Mouse (Mus musculus): Measurements from ENCODE around the gene Acr. TPM values are rescaled to one million over a fixed set of nuclear protein-coding genes. Genes with fewer than 3 reads are reported as not detected.
A peak's percentile ranks its signal among the peaks of the same experiment; 100 is the strongest.

Gene Acr
- total RNA-seq, 2 experiments from 2014 or later: 1.9 to 2.8 TPM

- DNase-seq (ENCODE audit: low spot score in 2 of 2): no peak
Observed at GRCm38 (mm10) chr15:89547824-89548601, 20.1 kb upstream of the Acr start.

DNA sequence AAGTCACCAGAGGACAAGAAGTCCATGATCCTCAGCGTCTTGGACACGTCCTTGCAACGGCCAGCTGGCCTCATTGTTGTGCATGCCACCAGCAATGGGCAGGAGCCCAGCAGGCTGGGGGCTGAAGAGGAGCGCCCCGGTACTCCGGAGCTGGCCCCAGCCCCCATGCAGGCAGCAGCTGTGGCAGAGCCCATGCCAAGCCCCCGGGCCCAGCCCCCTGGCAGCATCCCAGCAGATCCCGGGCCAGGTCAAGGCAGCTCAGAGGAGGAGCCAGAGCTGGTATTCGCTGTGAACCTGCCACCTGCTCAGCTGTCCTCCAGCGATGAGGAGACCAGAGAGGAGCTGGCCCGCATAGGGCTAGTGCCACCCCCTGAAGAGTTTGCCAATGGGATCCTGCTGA, 19.3 kb upstream of the Acr start:
- DNase-seq (ENCODE audit: low spot score in 2 of 2): no peak

DNA sequence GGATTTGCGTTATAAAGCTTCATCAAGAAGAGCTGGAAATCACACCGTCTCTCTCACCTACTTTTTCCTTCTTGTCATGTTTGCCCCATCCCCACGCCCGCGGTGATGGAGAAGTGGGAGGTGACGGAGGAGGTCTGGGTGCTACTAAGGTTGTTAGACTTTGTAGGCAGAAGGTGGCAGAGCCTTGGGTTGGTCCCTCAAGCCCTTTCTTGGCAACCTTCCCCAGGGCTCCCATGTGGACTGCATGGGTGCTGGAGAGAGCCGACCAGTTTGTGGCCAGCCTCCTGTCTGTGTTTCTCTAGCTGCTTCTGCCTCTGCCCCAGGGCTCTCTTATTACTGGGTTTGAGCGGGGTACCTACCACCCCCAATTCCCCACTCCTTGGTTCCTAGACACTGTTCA, 17.6 kb upstream of the Acr start:
- DNase-seq (ENCODE audit: low spot score in 2 of 2): no peak

DNA sequence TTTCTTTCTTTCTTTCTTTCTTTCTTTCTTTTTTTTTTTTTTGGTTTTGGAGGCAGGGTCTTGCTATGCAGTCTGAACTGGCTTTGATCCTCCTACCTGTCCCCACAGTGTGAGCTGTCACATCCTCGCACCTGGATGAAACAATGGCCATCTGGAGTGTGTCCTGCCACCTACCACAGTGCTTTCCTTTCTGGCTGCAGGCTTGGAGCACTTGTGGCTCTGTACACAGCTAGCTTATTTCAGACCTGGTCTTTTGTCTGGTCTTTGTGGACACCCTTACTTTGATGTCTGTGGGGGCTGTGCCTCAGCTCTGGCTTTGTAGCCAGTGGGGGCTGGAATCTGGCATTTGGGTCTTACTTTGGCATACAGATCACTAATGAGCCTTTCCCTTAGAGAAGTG, 16.4 kb upstream of the Acr start:
- no peak for DNase-seq (ENCODE audit: low spot score in 2 of 2)

- no peak for DNase-seq (ENCODE audit: low spot score in 2 of 2)
Observed at GRCm38 (mm10) chr15:89555591-89555990, 12.5 kb upstream of the Acr start.

DNA sequence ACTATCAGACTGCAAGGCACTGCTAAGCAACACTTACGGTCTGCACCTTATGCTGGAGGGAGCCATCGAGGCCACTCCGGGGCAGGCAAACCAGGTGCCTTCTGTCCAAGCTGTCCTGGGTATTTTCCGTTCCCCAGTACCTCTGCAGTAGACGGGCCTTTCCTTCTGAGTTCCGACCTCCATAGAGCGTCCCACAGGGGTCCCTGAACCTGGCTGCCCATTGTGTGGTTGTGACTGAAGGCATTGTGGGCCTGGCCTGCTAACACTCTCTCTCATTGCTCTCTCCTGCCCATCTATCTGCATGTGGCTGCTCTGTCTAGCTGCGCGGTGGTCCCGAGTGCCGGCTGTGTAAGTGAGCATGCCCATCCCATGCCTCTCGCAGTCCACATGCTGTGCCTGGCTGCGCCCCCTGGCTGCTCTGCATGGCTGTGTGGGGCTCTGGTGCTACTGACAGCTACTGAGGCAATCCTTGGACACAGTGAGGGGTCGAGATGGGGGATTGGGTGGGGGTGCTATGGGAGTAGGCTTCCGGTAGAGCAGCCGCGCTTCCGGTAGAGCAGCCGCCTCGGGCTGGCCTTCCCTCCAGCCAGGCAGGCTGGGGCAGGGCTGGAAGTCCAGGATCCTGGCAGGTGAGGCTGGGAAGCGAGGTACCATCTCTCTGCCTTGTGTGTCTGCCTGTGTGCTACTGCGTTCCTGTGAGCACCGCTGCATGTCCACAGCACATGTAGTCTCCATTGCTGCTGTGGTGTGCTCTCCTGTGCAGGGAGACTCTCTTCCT, 11.5 kb upstream of the Acr start:
- no peak for DNase-seq (ENCODE audit: low spot score in 2 of 2)

- DNase-seq (ENCODE audit: low spot score in 2 of 2): no peak
Observed at GRCm38 (mm10) chr15:89557179-89557995, 10.7 kb upstream of the Acr start.

GRCm38 (mm10) chr15:89557996-89558390, 10.1 kb upstream of the Acr start:
- no peak for DNase-seq (ENCODE audit: low spot score in 2 of 2)

- DNase-seq (ENCODE audit: low spot score in 2 of 2): no peak
Observed at GRCm38 (mm10) chr15:89559202-89559731, 8.9 kb upstream of the Acr start.

- DNase-seq (ENCODE audit: low spot score in 2 of 2): no peak
Observed at GRCm38 (mm10) chr15:89572147-89572546, 4.0 kb downstream of the Acr start.

DNA sequence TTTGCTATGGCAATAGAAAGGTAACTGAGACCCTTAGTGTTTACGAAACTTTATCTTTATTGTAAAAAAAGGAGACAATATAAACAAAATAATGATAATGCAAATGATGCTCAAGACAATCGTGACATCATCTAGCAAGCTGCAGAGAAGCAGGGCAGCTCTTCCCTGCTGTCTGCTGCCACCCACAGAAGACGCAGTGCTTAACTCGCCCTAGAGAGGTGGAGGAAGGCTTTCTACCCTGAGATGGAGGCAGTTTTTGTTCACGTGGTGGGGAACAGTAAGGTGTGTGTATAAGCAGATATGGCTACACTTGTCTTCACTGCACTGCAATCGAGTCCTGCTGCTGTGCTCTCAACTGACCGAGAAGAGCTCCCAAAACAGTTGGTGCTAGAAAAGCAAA, 14.4 kb downstream of the Acr start:
- no peak for DNase-seq (ENCODE audit: low spot score in 2 of 2)

GRCm38 (mm10) chr15:89585101-89585500, 17.0 kb downstream of the Acr start:
- no peak for DNase-seq (ENCODE audit: low spot score in 2 of 2)

GRCm38 (mm10) chr15:89585631-89586030, 17.5 kb downstream of the Acr start:
- DNase-seq (ENCODE audit: low spot score in 2 of 2): no peak

- DNase-seq (ENCODE audit: low spot score in 2 of 2): no peak
Observed at GRCm38 (mm10) chr15:89589146-89589545, 21.0 kb downstream of the Acr start.

GRCm38 (mm10) chr15:89591317-89591716, 23.2 kb downstream of the Acr start:
- no peak for DNase-seq (ENCODE audit: low spot score in 2 of 2)

DNA sequence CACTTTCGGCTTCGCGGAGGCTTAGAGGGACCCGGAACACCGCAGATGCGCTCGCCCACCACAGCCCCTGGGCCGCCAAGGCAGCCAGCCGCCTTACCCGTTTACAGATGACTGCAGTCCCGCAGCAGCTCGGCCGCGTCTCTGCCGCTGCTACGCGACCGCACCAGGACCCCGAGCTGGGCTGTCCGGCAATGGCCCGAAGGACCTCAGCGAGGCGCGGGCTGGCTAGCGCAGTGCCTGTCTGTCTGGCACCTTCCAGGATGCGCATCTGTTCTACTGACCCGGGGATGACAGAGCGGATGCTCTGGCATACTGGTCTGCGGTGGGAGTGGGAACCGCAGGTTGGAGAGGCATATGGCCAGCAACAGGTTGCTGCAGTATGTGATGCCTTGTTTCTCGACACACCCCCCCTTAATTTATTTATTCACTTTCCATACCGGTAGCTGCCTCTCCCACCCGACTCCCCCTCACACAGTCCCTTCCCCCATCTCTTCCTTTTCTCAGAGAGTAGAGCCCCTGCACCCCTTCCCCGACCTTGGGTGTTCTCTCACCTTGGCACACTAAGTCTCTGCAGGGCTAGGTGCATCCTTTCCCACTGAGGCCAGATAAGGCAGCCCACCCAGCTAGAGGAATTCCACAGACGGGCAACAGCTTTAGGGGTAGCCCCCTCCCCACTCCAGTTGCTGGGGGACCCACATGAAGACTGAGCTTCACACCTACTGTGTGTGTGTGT, 23.8 kb downstream of the Acr start, which contains the start of gene Rabl2:
Rabl2 (minus strand) TSS at position 201 of the 733 bp plus-strand sequence.
- peak; percentile 74 to 86 for DNase-seq (ENCODE audit: low spot score in 2 of 2)

DNA sequence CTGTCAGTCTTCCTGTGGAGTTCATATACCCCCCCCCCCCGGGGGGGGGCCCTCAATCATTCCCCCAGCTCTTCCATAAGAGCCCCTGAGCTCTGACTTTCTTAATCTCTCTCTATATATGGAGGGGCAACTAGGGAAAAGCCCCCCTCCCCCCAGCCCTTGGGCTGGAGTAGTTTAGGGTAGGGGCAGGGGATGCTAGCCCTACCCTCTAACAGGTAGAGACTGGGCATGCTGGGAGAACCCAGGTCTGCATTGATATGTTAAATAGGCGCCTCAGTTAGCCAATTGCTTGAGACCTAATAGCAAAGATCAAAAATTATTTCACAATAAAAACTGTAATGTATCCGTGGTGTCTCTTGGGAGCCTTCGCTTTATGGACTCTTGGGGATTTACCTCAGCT, 24.4 kb downstream of the Acr start:
- no peak for DNase-seq (ENCODE audit: low spot score in 2 of 2)

GRCm38 (mm10) chr15:89605822-89606570, 37.9 kb downstream of the Acr start:
- no peak for DNase-seq (ENCODE audit: low spot score in 2 of 2)

DNA sequence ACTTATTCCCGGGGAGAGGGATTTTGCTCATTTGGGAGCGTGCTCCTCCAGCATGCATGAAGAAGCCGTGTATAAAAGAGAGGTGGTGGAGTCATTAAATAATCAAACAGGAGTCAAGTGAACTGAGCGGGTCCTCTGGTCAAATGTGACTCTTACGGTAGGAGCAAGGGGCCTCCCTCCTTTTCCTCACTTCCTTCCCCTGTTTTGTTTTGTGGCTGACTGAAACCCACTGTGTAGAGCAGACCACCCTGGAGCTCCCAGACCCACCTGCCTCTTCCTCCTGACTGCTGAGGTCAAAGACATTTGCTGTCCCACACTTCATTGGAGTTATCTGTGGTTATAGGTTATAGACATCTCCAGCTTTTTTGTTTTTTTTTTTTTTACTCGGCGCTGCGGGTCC, 39.4 kb downstream of the Acr start:
- DNase-seq (ENCODE audit: low spot score in 2 of 2): no peak

GRCm38 (mm10) chr15:89607888-89608287, 39.8 kb downstream of the Acr start:
- no peak for DNase-seq (ENCODE audit: low spot score in 2 of 2)
